Mouse (Mus musculus): Measurements from ENCODE around the gene Pdyn. TPM values are rescaled to one million over a fixed set of nuclear protein-coding genes. Genes with fewer than 3 reads are reported as not detected.

Gene Pdyn
- polyA plus RNA-seq, 1 experiment from 2014 or later = 0.25 TPM

DNA sequence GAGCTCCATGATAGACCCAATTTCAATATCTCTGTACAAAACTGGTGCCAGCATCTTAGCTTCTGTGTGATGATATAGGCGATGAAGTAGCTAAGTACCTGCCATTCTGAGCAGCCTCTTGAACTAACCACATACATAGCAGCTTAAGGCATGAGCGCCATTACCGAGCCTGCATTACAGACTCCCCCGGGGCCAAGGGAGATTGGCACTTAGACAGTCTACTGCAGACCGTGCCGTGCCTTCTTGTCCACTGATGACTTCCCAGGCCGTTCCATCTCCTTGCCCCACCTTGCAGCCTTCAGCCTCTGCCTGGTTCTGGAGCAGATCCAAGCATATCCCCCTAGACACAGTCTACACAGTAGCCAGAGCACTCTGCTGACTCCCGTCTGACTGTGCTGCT is 7.0 kb downstream of the Pdyn start:
- H3K9me3 ChIP-seq (ENCODE audit: control insufficient read depth, low read length) = no peaks in the 10 kb centered on the region
- H3K9ac ChIP-seq (ENCODE audit: low read length) = no peak overlapping the region
- 94% methylated on average over 8 of the region's 8 CpGs for WGBS
- DNase-seq (ENCODE audit: low spot score) (no peak), ATAC-seq (replicated peaks; ENCODE audit: low FRiP score) (no peak)
- H3K4me3 ChIP-seq (ENCODE audit: low read depth, low read length) = no peak overlapping the region
- no peaks in the 10 kb centered on the region for H3K4me1 ChIP-seq (replicated peaks; ENCODE audit: control insufficient read depth, insufficient read depth, low read length)
- no peak overlapping the region for H3K27ac ChIP-seq (ENCODE audit: low read depth, low read length)
- H3K4me2 ChIP-seq (ENCODE audit: low read depth, low read length, severe bottlenecking) = no peak overlapping the region
- no peaks in the 10 kb centered on the region for H3K27me3 ChIP-seq (ENCODE audit: control insufficient read depth, insufficient read depth, low read length)
- H3K36me3 ChIP-seq (ENCODE audit: control insufficient read depth, insufficient read depth, low read length) = no peaks in the 10 kb centered on the region

- Histone ChIP-seq H3K9ac (ENCODE audit: low read length) (no peak overlapping the region), H3K36me3 (ENCODE audit: control insufficient read depth, insufficient read depth, low read length) (no peaks in the 10 kb centered on the region), H3K27ac (ENCODE audit: low read depth, low read length) (no peak overlapping the region), H3K4me2 (ENCODE audit: low read depth, low read length, severe bottlenecking) (no peak overlapping the region), H3K27me3 (ENCODE audit: control insufficient read depth, insufficient read depth, low read length) (no peaks in the 10 kb centered on the region), H3K9me3 (ENCODE audit: control insufficient read depth, low read length) (no peaks in the 10 kb centered on the region), H3K4me1 (replicated peaks; ENCODE audit: control insufficient read depth, insufficient read depth, low read length) (no peaks in the 10 kb centered on the region), H3K4me3 (ENCODE audit: low read depth, low read length) (no peak overlapping the region)
- DNase-seq (ENCODE audit: low spot score) = no peak
- ATAC-seq (replicated peaks; ENCODE audit: low FRiP score) = no peak
- 84% methylated on average over 7 of the region's 7 CpGs for WGBS
Observed at GRCm38 (mm10) chr2:129689694-129690093, 9.9 kb downstream of the Pdyn start.

GRCm38 (mm10) chr2:129688036-129688625 is 11.5 kb downstream of the Pdyn start:
- DNase-seq (ENCODE audit: low spot score) (no peak), ATAC-seq (replicated peaks; ENCODE audit: low FRiP score) (no peak)
- 92% methylated on average over 28 of the region's 28 CpGs for whole genome bisulfite sequencing
- no peak overlapping the region for H3K4me2 ChIP-seq (ENCODE audit: low read depth, low read length, severe bottlenecking)
- no peak overlapping the region for H3K4me3 ChIP-seq (ENCODE audit: low read depth, low read length)
- H3K9ac ChIP-seq (ENCODE audit: low read length) = no peak overlapping the region
- H3K9me3 ChIP-seq (ENCODE audit: control insufficient read depth, low read length) = no peaks in the 10 kb centered on the region
- no peak overlapping the region for H3K27ac ChIP-seq (ENCODE audit: low read depth, low read length)
- H3K36me3 ChIP-seq (ENCODE audit: control insufficient read depth, insufficient read depth, low read length) = no peaks in the 10 kb centered on the region
- no peaks in the 10 kb centered on the region for H3K4me1 ChIP-seq (replicated peaks; ENCODE audit: control insufficient read depth, insufficient read depth, low read length)
- H3K27me3 ChIP-seq (ENCODE audit: control insufficient read depth, insufficient read depth, low read length) = no peaks in the 10 kb centered on the region

GRCm38 (mm10) chr2:129686908-129687307 is 12.7 kb downstream of the Pdyn start:
- Histone ChIP-seq H3K4me2 (ENCODE audit: low read depth, low read length, severe bottlenecking) (no peak overlapping the region), H3K27me3 (ENCODE audit: control insufficient read depth, insufficient read depth, low read length) (no peaks in the 10 kb centered on the region), H3K4me3 (ENCODE audit: low read depth, low read length) (no peak overlapping the region), H3K27ac (ENCODE audit: low read depth, low read length) (no peak overlapping the region), H3K9me3 (ENCODE audit: control insufficient read depth, low read length) (no peaks in the 10 kb centered on the region), H3K36me3 (ENCODE audit: control insufficient read depth, insufficient read depth, low read length) (no peaks in the 10 kb centered on the region), H3K4me1 (replicated peaks; ENCODE audit: control insufficient read depth, insufficient read depth, low read length) (no peaks in the 10 kb centered on the region), H3K9ac (ENCODE audit: low read length) (no peak overlapping the region)
- ATAC-seq (replicated peaks; ENCODE audit: low FRiP score) (no peak), DNase-seq (ENCODE audit: low spot score) (no peak)
- 83% methylated on average over 10 of the region's 10 CpGs for WGBS

- H3K27me3 ChIP-seq (ENCODE audit: control insufficient read depth, insufficient read depth, low read length) = no peaks in the 10 kb centered on the region
- H3K27ac ChIP-seq (ENCODE audit: low read depth, low read length) = no peak overlapping the region
- H3K4me3 ChIP-seq (ENCODE audit: low read depth, low read length) = no peak overlapping the region
- no peak overlapping the region for H3K4me2 ChIP-seq (ENCODE audit: low read depth, low read length, severe bottlenecking)
- ATAC-seq (replicated peaks; ENCODE audit: low FRiP score) (no peak), DNase-seq (ENCODE audit: low spot score) (no peak)
- no peaks in the 10 kb centered on the region for H3K9me3 ChIP-seq (ENCODE audit: control insufficient read depth, low read length)
- H3K4me1 ChIP-seq (replicated peaks; ENCODE audit: control insufficient read depth, insufficient read depth, low read length) = no peaks in the 10 kb centered on the region
- WGBS = 88% methylated on average over 4 of the region's 4 CpGs
- no peaks in the 10 kb centered on the region for H3K36me3 ChIP-seq (ENCODE audit: control insufficient read depth, insufficient read depth, low read length)
- no peak overlapping the region for H3K9ac ChIP-seq (ENCODE audit: low read length)
Observed at GRCm38 (mm10) chr2:129684014-129684413, 15.6 kb downstream of the Pdyn start.

GRCm38 (mm10) chr2:129680236-129680635 is 19.4 kb downstream of the Pdyn start:
- Histone ChIP-seq H3K36me3 (ENCODE audit: control insufficient read depth, insufficient read depth, low read length) (no peaks in the 10 kb centered on the region), H3K27ac (ENCODE audit: low read depth, low read length) (no peak overlapping the region), H3K9me3 (ENCODE audit: control insufficient read depth, low read length) (no peaks in the 10 kb centered on the region), H3K4me3 (ENCODE audit: low read depth, low read length) (no peak overlapping the region), H3K4me1 (replicated peaks; ENCODE audit: control insufficient read depth, insufficient read depth, low read length) (peaks cover 4% of the 10 kb centered on the region; the same call in 1 of the 2 replicates), H3K9ac (ENCODE audit: low read length) (no peak overlapping the region), H3K4me2 (ENCODE audit: low read depth, low read length, severe bottlenecking) (no peak overlapping the region), H3K27me3 (ENCODE audit: control insufficient read depth, insufficient read depth, low read length) (no peaks in the 10 kb centered on the region)
- DNase-seq (ENCODE audit: low spot score) = no peak
- no peak for ATAC-seq (replicated peaks; ENCODE audit: low FRiP score)
- 90% methylated on average over 3 of the region's 3 CpGs for WGBS

DNA sequence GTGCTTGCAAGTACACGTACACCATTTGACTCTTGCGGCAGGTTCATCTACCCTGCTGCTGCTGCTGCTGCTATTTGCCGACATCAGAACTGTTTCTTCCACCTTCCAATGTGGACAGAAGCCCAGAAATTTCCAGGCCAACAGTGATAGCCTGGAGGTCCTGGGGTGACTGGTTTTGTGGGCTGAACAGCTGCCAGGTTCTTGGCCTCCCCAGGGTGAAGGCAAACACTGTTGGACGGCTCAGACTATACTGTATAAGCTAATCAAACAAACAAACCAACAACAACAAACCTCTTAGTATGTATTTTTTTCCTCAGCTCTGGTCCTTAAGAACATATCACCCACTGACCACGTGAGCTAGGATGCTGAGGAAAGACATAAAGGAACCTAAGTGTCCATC is 20.6 kb downstream of the Pdyn start:
- no peak overlapping the region for H3K4me3 ChIP-seq (ENCODE audit: low read depth, low read length)
- H3K9ac ChIP-seq (ENCODE audit: low read length) = no peak overlapping the region
- H3K36me3 ChIP-seq (ENCODE audit: control insufficient read depth, insufficient read depth, low read length) = no peaks in the 10 kb centered on the region
- WGBS = 87% methylated on average over 5 of the region's 5 CpGs
- H3K9me3 ChIP-seq (ENCODE audit: control insufficient read depth, low read length) = no peaks in the 10 kb centered on the region
- ATAC-seq (replicated peaks; ENCODE audit: low FRiP score) = no peak
- no peak overlapping the region for H3K27ac ChIP-seq (ENCODE audit: low read depth, low read length)
- no peak overlapping the region for H3K4me2 ChIP-seq (ENCODE audit: low read depth, low read length, severe bottlenecking)
- no peaks in the 10 kb centered on the region for H3K27me3 ChIP-seq (ENCODE audit: control insufficient read depth, insufficient read depth, low read length)
- DNase-seq (ENCODE audit: low spot score) = no peak
- H3K4me1 ChIP-seq (replicated peaks; ENCODE audit: control insufficient read depth, insufficient read depth, low read length) = peaks cover 4% of the 10 kb centered on the region; the same call in 1 of the 2 replicates

- Histone ChIP-seq H3K4me2 (ENCODE audit: low read depth, low read length, severe bottlenecking) (no peak overlapping the region), H3K9ac (ENCODE audit: low read length) (no peak overlapping the region), H3K27me3 (ENCODE audit: control insufficient read depth, insufficient read depth, low read length) (no peaks in the 10 kb centered on the region), H3K27ac (ENCODE audit: low read depth, low read length) (no peak overlapping the region), H3K36me3 (ENCODE audit: control insufficient read depth, insufficient read depth, low read length) (no peaks in the 10 kb centered on the region), H3K4me3 (ENCODE audit: low read depth, low read length) (no peak overlapping the region), H3K4me1 (replicated peaks; ENCODE audit: control insufficient read depth, insufficient read depth, low read length) (peaks cover 4% of the 10 kb centered on the region; the same call in 1 of the 2 replicates), H3K9me3 (ENCODE audit: control insufficient read depth, low read length) (no peaks in the 10 kb centered on the region)
- 2% methylated on average over 2 of the region's 2 CpGs for WGBS
- DNase-seq (ENCODE audit: low spot score) (peak; percentile 63), ATAC-seq (replicated peaks; ENCODE audit: low FRiP score) (peak; percentile 72)
Observed at GRCm38 (mm10) chr2:129677664-129678063, 22.0 kb downstream of the Pdyn start.

- peak; percentile 49; the same call in 1 of the 2 replicates for ATAC-seq (replicated peaks; ENCODE audit: low FRiP score)
- 37% methylated on average over 13 of the region's 13 CpGs for WGBS
Observed at GRCm38 (mm10) chr2:129674935-129675634, 24.6 kb downstream of the Pdyn start.

More at GRCm38 (mm10) chr2:129674935-129675634, 24.6 kb downstream of the Pdyn start:
- H3K27ac ChIP-seq (ENCODE audit: low read depth, low read length) = no peak overlapping the region
- H3K27me3 ChIP-seq (ENCODE audit: control insufficient read depth, insufficient read depth, low read length) = no peaks in the 10 kb centered on the region
- peak; percentile 90 for DNase-seq (ENCODE audit: low spot score)
- no peaks in the 10 kb centered on the region for H3K9me3 ChIP-seq (ENCODE audit: control insufficient read depth, low read length)
- peaks cover 4% of the 10 kb centered on the region; the same call in 1 of the 2 replicates for H3K4me1 ChIP-seq (replicated peaks; ENCODE audit: control insufficient read depth, insufficient read depth, low read length)
- no peak overlapping the region for H3K9ac ChIP-seq (ENCODE audit: low read length)
- H3K4me3 ChIP-seq (ENCODE audit: low read depth, low read length) = no peak overlapping the region
- no peaks in the 10 kb centered on the region for H3K36me3 ChIP-seq (ENCODE audit: control insufficient read depth, insufficient read depth, low read length)
- H3K4me2 ChIP-seq (ENCODE audit: low read depth, low read length, severe bottlenecking) = no peak overlapping the region

All from forebrain, embryonic 11.5 days (tissue).